Mouse (Mus musculus): ENCODE measurements around the gene Masp2.

Masp2 gene

GRCm38 (mm10) chr4:148635309-148635708 is 33.0 kb downstream of the Masp2 start:
- DNase-seq (ENCODE audit: low read depth, low spot score): no peak

GRCm38 (mm10) chr4:148638302-148638701 is 35.9 kb downstream of the Masp2 start:
- no peak for DNase-seq (ENCODE audit: low read depth, low spot score)

- no peak for DNase-seq (ENCODE audit: low read depth, low spot score)
These were observed 37.1 kb downstream of the Masp2 start for GRCm38 (mm10) chr4:148639455-148639854.

DNA sequence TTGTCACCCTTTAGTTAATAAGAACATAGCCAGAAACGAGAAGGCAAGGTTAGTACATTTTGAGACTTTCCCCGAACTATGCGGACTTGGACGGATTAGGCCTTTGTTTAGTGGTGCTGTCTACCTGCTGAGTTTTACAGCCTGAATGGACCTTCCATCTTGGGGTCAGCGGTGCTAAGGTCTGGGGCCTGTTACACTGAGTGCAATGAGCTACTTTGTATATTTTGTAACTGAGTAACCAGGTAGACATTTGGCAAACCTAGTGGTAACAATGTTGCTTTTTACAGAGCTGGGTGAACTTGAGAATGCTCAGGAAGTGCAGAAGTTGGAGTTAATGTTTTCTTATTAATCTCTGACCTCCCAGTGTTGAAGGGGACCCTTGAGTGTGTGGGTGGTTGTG is 38.8 kb downstream of the Masp2 start:
- DNase-seq (ENCODE audit: low read depth, low spot score): no peak

GRCm38 (mm10) chr4:148643291-148644156 is 41.2 kb downstream of the Masp2 start, which contains the start of gene Gm572:
TSS of gene Gm572 (plus strand) at chr4:148643317.
- no peak for DNase-seq (ENCODE audit: low read depth, low spot score)

- peak; percentile 91 for DNase-seq (ENCODE audit: low read depth, low spot score)
These were observed 41.8 kb downstream of the Masp2 start for GRCm38 (mm10) chr4:148644157-148644511.

GRCm38 (mm10) chr4:148644926-148645325 is 42.6 kb downstream of the Masp2 start:
- DNase-seq (ENCODE audit: low read depth, low spot score): no peak

DNA sequence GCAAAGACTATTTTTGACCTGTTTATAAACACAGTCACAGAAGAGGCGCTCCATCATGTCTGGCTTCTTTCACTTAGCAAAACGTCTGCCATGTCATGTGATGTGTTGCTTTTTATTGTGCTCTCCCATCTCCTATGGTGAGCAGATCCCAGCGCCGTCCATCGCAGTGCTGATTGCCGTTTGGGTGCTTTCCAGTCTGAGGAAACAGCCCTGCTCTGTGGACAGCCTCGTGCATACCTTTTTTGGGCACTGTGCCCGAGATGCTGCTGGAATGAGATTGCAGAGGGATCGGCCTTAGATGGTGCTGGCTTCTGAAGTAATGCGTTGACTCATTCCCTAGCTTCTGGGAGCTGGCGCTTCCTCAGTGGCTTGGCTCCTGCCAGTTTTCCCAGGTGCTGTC is 44.3 kb downstream of the Masp2 start:
- no peak for DNase-seq (ENCODE audit: low read depth, low spot score)

DNA sequence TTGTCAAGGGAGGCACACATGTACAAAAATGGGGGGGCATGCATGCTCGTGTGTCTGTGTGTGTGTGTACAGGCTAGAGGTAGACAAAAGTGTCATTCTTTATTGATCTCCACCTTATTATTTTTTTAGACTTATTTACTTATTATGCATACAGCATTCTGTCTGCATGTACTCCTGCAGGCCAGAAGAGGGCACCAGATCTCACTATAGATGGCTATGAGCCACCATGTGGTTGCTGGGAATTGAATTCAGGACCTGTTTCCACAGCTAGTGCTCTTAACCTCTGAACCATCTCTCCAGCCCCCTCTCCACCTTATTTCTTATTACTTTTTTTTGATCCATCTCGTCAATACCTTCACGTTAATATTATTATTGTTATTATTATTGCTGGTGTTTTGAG is 47.0 kb downstream of the Masp2 start:
- DNase-seq (ENCODE audit: low read depth, low spot score): peak; percentile 66

GRCm38 (mm10) chr4:148651045-148651444 is 48.7 kb downstream of the Masp2 start:
- DNase-seq (ENCODE audit: low read depth, low spot score): peak; percentile 62

DNA sequence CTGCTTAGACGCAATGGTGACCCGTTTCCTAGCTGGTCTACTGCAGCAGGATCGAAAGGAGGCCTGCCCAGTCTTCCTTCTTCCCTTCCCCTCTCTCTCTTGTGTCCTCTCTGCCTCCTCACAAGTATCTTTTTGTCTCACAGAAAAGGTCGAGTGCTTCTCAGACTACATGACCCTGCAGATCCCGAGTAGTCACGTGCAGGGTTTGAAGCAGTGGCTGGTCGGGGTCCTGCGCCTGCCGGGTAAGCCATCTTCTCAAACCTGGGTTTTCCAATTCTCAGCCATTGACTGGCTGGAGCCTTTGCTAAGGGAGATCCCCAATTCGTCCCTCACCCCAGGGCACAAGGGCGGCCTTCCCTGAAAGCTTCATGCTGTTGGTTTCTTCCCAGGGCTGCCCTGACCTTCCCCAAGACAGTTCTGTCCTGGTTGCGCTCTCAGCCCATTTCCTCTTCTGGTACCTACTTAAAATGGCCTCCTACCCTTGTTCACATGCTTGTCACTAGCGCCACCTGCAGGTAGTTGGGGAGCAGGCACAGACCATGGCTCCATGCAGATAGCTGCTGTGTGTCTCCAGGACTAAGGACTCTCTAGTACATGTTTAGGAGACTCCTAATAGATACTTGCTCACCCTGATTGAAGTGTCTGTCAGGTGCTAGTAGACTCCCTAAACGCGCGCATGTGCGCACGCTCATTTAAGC is 52.5 kb downstream of the Masp2 start:
- peak; percentile 94 for DNase-seq (ENCODE audit: low read depth, low spot score)

DNA sequence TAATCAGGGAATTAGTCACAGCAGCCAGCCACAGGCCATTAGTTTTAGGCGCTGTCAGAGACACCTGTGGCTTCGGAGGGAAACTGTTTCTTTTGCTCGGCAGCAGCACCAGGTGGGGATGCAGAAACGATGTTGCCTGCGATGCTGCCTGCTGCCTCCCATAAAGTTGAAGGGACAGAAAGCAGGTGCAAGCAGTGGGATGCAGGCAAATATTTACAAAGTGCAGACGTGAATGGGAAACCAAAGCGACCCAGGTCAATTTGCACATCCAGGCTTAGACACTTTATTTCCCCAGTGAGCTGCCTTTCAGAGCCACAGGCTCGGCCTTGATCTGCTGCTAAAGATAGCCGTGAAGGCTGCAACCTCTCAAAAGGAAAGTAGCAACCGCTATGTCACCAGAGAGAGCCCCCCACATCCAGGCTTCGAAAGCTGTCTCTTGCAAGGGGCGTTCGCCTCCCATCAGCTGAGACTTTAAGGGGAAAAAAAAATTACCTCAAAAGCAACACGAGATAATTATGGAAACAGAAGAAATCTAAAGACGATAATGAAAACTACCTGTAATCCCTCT is 54.4 kb downstream of the Masp2 start:
- DNase-seq (ENCODE audit: low read depth, low spot score): no peak

DNA sequence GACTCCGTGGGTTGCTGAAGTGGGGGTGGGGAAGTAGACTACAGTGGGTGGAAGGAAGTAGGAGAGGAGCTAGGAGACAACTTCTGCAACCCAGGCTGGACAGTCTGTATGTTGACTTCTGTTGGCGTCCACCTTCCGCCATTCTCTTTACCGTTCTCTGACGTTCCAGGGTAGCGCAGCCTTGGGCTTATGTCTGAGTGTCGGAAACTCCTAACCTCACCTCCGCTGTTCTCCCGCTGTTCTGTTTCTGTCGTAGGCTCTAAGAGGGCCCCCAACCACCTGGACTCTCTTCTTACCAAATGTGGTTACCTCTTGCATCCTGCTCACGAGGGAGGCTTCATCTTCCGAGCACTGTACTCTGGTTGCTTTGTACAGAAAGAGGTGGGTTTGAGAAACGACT is 55.4 kb downstream of the Masp2 start:
- no peak for DNase-seq (ENCODE audit: low read depth, low spot score)

DNA sequence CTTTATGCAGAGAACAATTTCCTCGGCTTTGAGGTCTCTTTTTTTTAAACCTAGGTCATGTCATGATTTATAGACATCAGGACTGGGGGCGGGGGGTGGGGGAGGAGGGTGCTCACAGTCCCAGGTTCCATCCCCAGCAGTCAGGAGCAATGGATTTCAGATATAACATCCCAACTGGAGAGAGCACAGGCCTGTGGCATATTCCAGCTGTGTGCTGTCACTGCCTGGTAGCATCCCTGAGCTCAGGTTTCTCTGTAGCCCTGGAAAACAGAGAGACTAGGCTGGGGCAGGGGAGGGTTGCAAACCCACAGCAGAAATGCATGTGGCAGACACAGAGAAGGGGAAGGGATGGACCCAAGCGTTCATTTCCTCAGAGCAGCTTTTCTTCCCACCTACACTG is 57.8 kb downstream of the Masp2 start:
- no peak for DNase-seq (ENCODE audit: low read depth, low spot score)

DNA sequence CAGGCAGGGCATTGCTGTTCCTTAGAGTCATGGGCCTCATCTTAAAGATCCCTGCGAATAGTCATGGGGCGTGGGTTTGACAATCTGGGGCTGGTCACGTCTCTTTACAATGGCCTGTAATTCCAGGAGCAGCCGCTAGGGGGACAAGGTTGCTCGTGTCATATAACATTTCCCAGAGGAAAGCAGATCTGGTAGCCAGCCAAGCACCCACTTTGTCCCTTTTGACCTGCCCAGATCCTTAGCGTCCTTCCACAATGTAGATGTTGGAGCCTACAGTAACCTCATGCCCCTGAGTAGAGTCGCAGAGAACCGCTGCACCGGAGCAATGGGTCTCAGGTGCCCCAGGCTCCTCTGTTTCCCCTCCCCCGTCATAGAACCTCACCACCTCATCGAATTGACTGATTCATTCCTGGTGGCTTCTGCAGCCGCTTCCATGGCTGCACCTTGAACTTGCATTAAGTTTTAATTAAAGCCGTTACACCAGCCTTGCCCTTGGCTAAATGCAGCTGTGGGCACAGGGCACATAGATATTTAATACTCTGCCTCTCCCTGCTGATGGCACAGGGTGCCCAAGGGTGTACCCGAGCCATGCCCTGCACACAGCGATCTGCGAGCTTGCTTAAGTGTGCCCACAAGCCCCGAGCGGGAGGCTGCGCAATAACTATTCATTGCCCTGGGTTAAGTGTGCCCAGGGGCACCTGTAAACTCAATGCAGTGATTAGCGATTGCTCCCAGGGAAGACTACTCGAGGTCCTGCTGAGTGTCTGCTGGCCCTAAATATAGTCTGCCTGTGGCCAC is 60.0 kb downstream of the Masp2 start:
- peak; percentile 85 for DNase-seq (ENCODE audit: low read depth, low spot score)

- DNase-seq (ENCODE audit: low read depth, low spot score): no peak
These were observed 61.0 kb downstream of the Masp2 start for GRCm38 (mm10) chr4:148663326-148663725.

DNA sequence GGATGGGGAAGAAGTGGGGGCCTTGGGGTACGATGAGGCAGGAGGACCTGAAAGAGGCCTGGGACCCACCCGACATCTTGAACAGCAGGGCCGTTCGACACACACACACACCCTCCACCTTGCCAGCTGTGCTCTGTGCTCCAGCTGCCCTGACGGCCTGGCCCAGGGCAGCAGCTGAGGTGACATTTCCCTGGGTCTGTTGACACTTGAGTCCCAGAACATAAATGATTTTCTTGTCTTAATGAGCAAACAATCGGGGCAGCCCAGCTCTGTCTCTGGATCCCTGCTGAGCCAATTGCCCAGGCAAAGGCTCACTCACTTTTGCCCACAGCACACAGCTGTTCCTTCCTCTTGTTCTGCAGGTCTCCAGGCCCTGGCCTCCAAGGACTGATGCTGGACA is 61.7 kb downstream of the Masp2 start:
- DNase-seq (ENCODE audit: low read depth, low spot score): no peak

Data from ZHBTc4 (cell line).